Mouse (Mus musculus): Measurements from ENCODE around the gene Pfas. TPM values are rescaled to one million over a fixed set of nuclear protein-coding genes. Genes with fewer than 3 reads are reported as not detected.
A peak's percentile ranks its signal among the peaks of the same experiment; 100 is the strongest.

Pfas gene
- total RNA-seq, 1 experiment = 119 TPM

- Histone ChIP-seq H3K9ac (ENCODE audit: insufficient read depth, low read depth, low read length, poor library complexity, severe bottlenecking) (no peak overlapping the region), H3K4me1 (ENCODE audit: control insufficient read depth in 2 of 2, insufficient read depth in 2 of 2, low read length in 2 of 2, poor library complexity in 1 of 2) (no peaks in the 10 kb centered on the region), H3K4me3 (ENCODE audit: insufficient read depth in 1 of 2, low read depth in 1 of 2, low read length in 2 of 2, poor library complexity in 1 of 2, severe bottlenecking in 1 of 2) (no peak overlapping the region), H3K9me3 (ENCODE audit: control insufficient read depth, insufficient read depth, low read depth, low read length) (no peaks in the 10 kb centered on the region), H3K36me3 (ENCODE audit: control insufficient read depth, insufficient read depth, low read length, poor library complexity, severe bottlenecking) (peaks cover 78% of the 10 kb centered on the region), H3K27ac (ENCODE audit: insufficient read depth, low read depth, low read length, poor library complexity, severe bottlenecking) (no peak overlapping the region)
- DNase-seq (ENCODE audit: low read depth, low spot score) = no peak
- no peak for TF ChIP-seq ZNF384 (IDR thresholded peaks at IDR 0.05; ENCODE audit: low read depth, low read length)
- no peak for TF ChIP-seq MAFK (IDR thresholded peaks at IDR 0.05; ENCODE audit: insufficient read depth, low read depth, low read length)
- TF ChIP-seq CHD2 (IDR thresholded peaks at IDR 0.05; ENCODE audit: low read depth, low read length) = no peak
- TF ChIP-seq HCFC1 (IDR thresholded peaks at IDR 0.05; ENCODE audit: borderline replicate concordance, insufficient read depth, low read length) = no peak
- no peak for TF ChIP-seq ZC3H11A (IDR thresholded peaks at IDR 0.05; ENCODE audit: borderline replicate concordance, low read depth, low read length)
- in situ Hi-C loops (cut with MboI; ENCODE audit: low sequenced_read_pairs in 2 of 2, unreplicated experiment in 2 of 2) = no loop called here
Observed at GRCm38 (mm10) chr11:68993122-68993521, 15.1 kb downstream of the Pfas start.

- in situ Hi-C loops (cut with MboI; ENCODE audit: low sequenced_read_pairs in 2 of 2, unreplicated experiment in 2 of 2) = loop anchor here in 1 of 2 experiments (5.0 kb wide), 1 partner anchor 81 kb away; no protein-coding TSS in a partner anchor
- no peak for DNase-seq (ENCODE audit: low read depth, low spot score)
- peaks cover 61% of the 10 kb centered on the region for H3K36me3 ChIP-seq (ENCODE audit: control insufficient read depth, insufficient read depth, low read length, poor library complexity, severe bottlenecking)
Observed at GRCm38 (mm10) chr11:68988341-68988740, 19.9 kb downstream of the Pfas start.

DNA sequence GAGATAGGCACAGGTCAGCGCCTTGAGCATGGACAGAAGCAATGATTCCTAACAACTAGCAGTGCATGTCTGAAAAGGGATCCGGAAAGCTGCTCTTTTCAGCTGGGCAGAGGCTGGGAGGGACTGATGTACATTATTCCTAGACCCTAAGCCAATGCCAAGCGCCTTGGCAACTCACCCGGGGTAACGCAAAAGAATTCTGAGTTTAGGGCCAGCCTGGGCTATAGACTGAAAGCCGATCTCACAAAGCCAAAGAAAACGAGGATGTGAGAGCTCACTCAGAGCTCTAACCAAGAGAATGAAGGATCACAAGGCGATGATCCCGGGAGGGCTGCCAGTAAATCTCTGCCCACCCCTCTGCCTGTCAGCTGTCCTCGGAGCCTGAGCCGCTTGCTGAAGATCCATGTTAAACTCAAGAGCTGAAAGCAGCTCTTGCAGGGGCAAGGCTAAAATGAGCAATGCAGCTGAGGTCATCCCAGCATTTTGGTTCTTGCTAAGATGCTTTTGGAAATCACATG lies 20.8 kb downstream of the Pfas start:
- no peak for DNase-seq (ENCODE audit: low read depth, low spot score)
- Histone ChIP-seq H3K4me1 (ENCODE audit: control insufficient read depth in 2 of 2, insufficient read depth in 2 of 2, low read length in 2 of 2, poor library complexity in 1 of 2) (no peaks in the 10 kb centered on the region), H3K4me3 (ENCODE audit: insufficient read depth in 1 of 2, low read depth in 1 of 2, low read length in 2 of 2, poor library complexity in 1 of 2, severe bottlenecking in 1 of 2) (no peak overlapping the region), H3K9ac (ENCODE audit: insufficient read depth, low read depth, low read length, poor library complexity, severe bottlenecking) (no peak overlapping the region), H3K27ac (ENCODE audit: insufficient read depth, low read depth, low read length, poor library complexity, severe bottlenecking) (no peak overlapping the region), H3K9me3 (ENCODE audit: control insufficient read depth, insufficient read depth, low read depth, low read length) (no peaks in the 10 kb centered on the region), H3K36me3 (ENCODE audit: control insufficient read depth, insufficient read depth, low read length, poor library complexity, severe bottlenecking) (peaks cover 52% of the 10 kb centered on the region)
- no peak for TF ChIP-seq ZC3H11A (IDR thresholded peaks at IDR 0.05; ENCODE audit: borderline replicate concordance, low read depth, low read length)
- no peak for TF ChIP-seq CHD2 (IDR thresholded peaks at IDR 0.05; ENCODE audit: low read depth, low read length)
- TF ChIP-seq HCFC1 (IDR thresholded peaks at IDR 0.05; ENCODE audit: borderline replicate concordance, insufficient read depth, low read length) = no peak
- no peak for TF ChIP-seq MAFK (IDR thresholded peaks at IDR 0.05; ENCODE audit: insufficient read depth, low read depth, low read length)
- no peak for TF ChIP-seq ZNF384 (IDR thresholded peaks at IDR 0.05; ENCODE audit: low read depth, low read length)
- in situ Hi-C loops (cut with MboI; ENCODE audit: low sequenced_read_pairs in 2 of 2, unreplicated experiment in 2 of 2) = loop anchor here in 1 of 2 experiments (5.0 kb wide), 1 partner anchor 80 kb away; no protein-coding TSS in a partner anchor

More at GRCm38 (mm10) chr11:68988341-68988740, 19.9 kb downstream of the Pfas start:
- H3K27ac ChIP-seq (ENCODE audit: insufficient read depth, low read depth, low read length, poor library complexity, severe bottlenecking) = no peak overlapping the region; the same call in 1 of the 2 replicates
- no peaks in the 10 kb centered on the region for H3K4me1 ChIP-seq (ENCODE audit: control insufficient read depth in 2 of 2, insufficient read depth in 2 of 2, low read length in 2 of 2, poor library complexity in 1 of 2)
- TF ChIP-seq CHD2 (IDR thresholded peaks at IDR 0.05; ENCODE audit: low read depth, low read length) (no peak), ZC3H11A (IDR thresholded peaks at IDR 0.05; ENCODE audit: borderline replicate concordance, low read depth, low read length) (no peak), MAFK (IDR thresholded peaks at IDR 0.05; ENCODE audit: insufficient read depth, low read depth, low read length) (no peak), HCFC1 (IDR thresholded peaks at IDR 0.05; ENCODE audit: borderline replicate concordance, insufficient read depth, low read length) (no peak), ZNF384 (IDR thresholded peaks at IDR 0.05; ENCODE audit: low read depth, low read length) (no peak)
- H3K9ac ChIP-seq (ENCODE audit: insufficient read depth, low read depth, low read length, poor library complexity, severe bottlenecking) = peak overlapping the region; percentile 7; the same call in 1 of the 2 replicates
- no peaks in the 10 kb centered on the region for H3K9me3 ChIP-seq (ENCODE audit: control insufficient read depth, insufficient read depth, low read depth, low read length)
- no peak overlapping the region for H3K4me3 ChIP-seq (ENCODE audit: insufficient read depth in 1 of 2, low read depth in 1 of 2, low read length in 2 of 2, poor library complexity in 1 of 2, severe bottlenecking in 1 of 2)

GRCm38 (mm10) chr11:68982639-68983369 lies 25.5 kb downstream of the Pfas start:
- Histone ChIP-seq H3K4me3 (ENCODE audit: insufficient read depth in 1 of 2, low read depth in 1 of 2, low read length in 2 of 2, poor library complexity in 1 of 2, severe bottlenecking in 1 of 2) (no peak overlapping the region), H3K4me1 (ENCODE audit: control insufficient read depth in 2 of 2, insufficient read depth in 2 of 2, low read length in 2 of 2, poor library complexity in 1 of 2) (no peaks in the 10 kb centered on the region), H3K9me3 (ENCODE audit: control insufficient read depth, insufficient read depth, low read depth, low read length) (no peaks in the 10 kb centered on the region), H3K27ac (ENCODE audit: insufficient read depth, low read depth, low read length, poor library complexity, severe bottlenecking) (no peak overlapping the region), H3K9ac (ENCODE audit: insufficient read depth, low read depth, low read length, poor library complexity, severe bottlenecking) (no peak overlapping the region), H3K36me3 (ENCODE audit: control insufficient read depth, insufficient read depth, low read length, poor library complexity, severe bottlenecking) (peaks cover 15% of the 10 kb centered on the region)
- TF ChIP-seq HCFC1 (IDR thresholded peaks at IDR 0.05; ENCODE audit: borderline replicate concordance, insufficient read depth, low read length) = no peak
- TF ChIP-seq ZNF384 (IDR thresholded peaks at IDR 0.05; ENCODE audit: low read depth, low read length) = no peak
- TF ChIP-seq ZC3H11A (IDR thresholded peaks at IDR 0.05; ENCODE audit: borderline replicate concordance, low read depth, low read length) = 0 out of 2 replicates have a peak, but pooled peaks have one; percentile 37
- TF ChIP-seq CHD2 (IDR thresholded peaks at IDR 0.05; ENCODE audit: low read depth, low read length) = no peak
- TF ChIP-seq MAFK (IDR thresholded peaks at IDR 0.05; ENCODE audit: insufficient read depth, low read depth, low read length) = no peak
- DNase-seq (ENCODE audit: low read depth, low spot score) = peak; percentile 76
- in situ Hi-C loops (cut with MboI; ENCODE audit: low sequenced_read_pairs in 2 of 2, unreplicated experiment in 2 of 2) = no loop called here

All from ES-E14 (cell line).